Mouse (Mus musculus) megakaryocyte, embryonic 14.5 days (primary cell): Measurements from ENCODE around the gene Nrxn2.

Experiments used
- FLI1 ChIP-seq: IDR thresholded peaks from 2 replicates; pipeline ENCODE4 v1.6.1; 2012; ENCODE audit warnings: low read length, inconsistent platforms, mixed read lengths
- GATA1 ChIP-seq: IDR thresholded peaks from 3 replicates; pipeline ENCODE4 v1.6.1; 2012; ENCODE audit warnings: mixed read lengths, low read length, inconsistent platforms, borderline replicate concordance

- TF ChIP-seq GATA1 (no peak), FLI1 (no peak)
Measured at GRCm38 (mm10) chr19:6531011-6531631, 112.6 kb downstream of the Nrxn2 start.
